20 mouse cellular contexts compared by ENCODE assay signal in genomic region chr5:88616988-88617387, GRCm38 (mm10). TPM values are rescaled to one million over a fixed set of nuclear protein-coding genes. Genes with fewer than 3 reads are reported as not detected.
DNase-seq lines count a peak whose midpoint lies in the region; ATAC-seq and TF ChIP-seq lines count a peak whose summit lies in the region.
"Had no signal": no experiment of that assay in that cellular context is flagged by ENCODE, and none has a peak within 500 bp of the region (broad histone marks: within the 10 kb centered on the region; RNA-seq: fewer than 3 reads in every experiment).

No protein-coding gene starts in this region.

- no peaks in the 10 kb centered on the region for H3K27me3 ChIP-seq in lung, postnatal 0 days (replicated peaks; ENCODE audit: insufficient read depth, low read length)
- H3K27me3 ChIP-seq: embryonic facial prominence, embryonic 12.5 days; forebrain, embryonic 12.5 days; forebrain, embryonic 15.5 days had no signal

- H3K4me1 ChIP-seq in lung, postnatal 0 days (ENCODE audit: insufficient read depth, low read depth, low read length) = no peaks in the 10 kb centered on the region
- H3K4me1 ChIP-seq: embryonic facial prominence, embryonic 10.5 days; embryonic facial prominence, embryonic 12.5 days; forebrain, embryonic 12.5 days; forebrain, embryonic 15.5 days had no signal

- peak; percentile 84 for ATAC-seq in lung, postnatal 0 days
- ATAC-seq: forebrain, embryonic 15.5 days; forebrain, postnatal 0 days had no signal

- no peak overlapping the region for H3K4me2 ChIP-seq in lung, postnatal 0 days (replicated peaks; ENCODE audit: low read depth, low read length)
- H3K4me2 ChIP-seq: embryonic facial prominence, embryonic 12.5 days; forebrain, embryonic 12.5 days; forebrain, embryonic 15.5 days had no signal

- TF ChIP-seq CTCF in lung, postnatal 0 days (IDR thresholded peaks at IDR 0.05) = no peak

- no peak overlapping the region for H3K9ac ChIP-seq in lung, postnatal 0 days (replicated peaks; ENCODE audit: low read depth)
- H3K9ac ChIP-seq: embryonic facial prominence, embryonic 12.5 days; forebrain, embryonic 12.5 days; forebrain, embryonic 15.5 days; forebrain, postnatal 0 days had no signal

- H3K9me3 ChIP-seq in lung, postnatal 0 days (ENCODE audit: low read length) = no peaks in the 10 kb centered on the region
- H3K9me3 ChIP-seq: embryonic facial prominence, embryonic 10.5 days; embryonic facial prominence, embryonic 12.5 days; forebrain, embryonic 12.5 days; forebrain, embryonic 15.5 days had no signal

- no peak overlapping the region for H3K4me3 ChIP-seq in lung, postnatal 0 days (ENCODE audit: low read depth, low read length)
- H3K4me3 ChIP-seq: embryonic facial prominence, embryonic 10.5 days; embryonic facial prominence, embryonic 12.5 days; forebrain, embryonic 12.5 days; forebrain, embryonic 15.5 days had no signal

- no peak overlapping the region for H3K27ac ChIP-seq in lung, postnatal 0 days (ENCODE audit: low read length)
- H3K27ac ChIP-seq: embryonic facial prominence, embryonic 10.5 days; embryonic facial prominence, embryonic 12.5 days; forebrain, embryonic 12.5 days; forebrain, embryonic 15.5 days had no signal

- 59% methylated on average over 4 of the region's 4 CpGs for WGBS in lung, postnatal 0 days

- DNase-seq in heart, adult 11 months = peak; percentile 50
- DNase-seq in heart, postnatal 25 days (ENCODE audit: low spot score) = no peak
- DNase-seq in lung, postnatal 0 days (ENCODE audit: low spot score) = peak; percentile 67
- no peak for DNase-seq in lung, adult 18-20 months
- peak; percentile 4 for DNase-seq in lung, postnatal 36 days
- DNase-seq in lung, postnatal 25 days (ENCODE audit: low spot score) = no peak
- DNase-seq in kidney, postnatal 4 days = no peak
- DNase-seq: adrenal gland, adult 8-10 months; adrenal gland, postnatal 14 days; adrenal gland, postnatal 36 days; cerebellum, adult 11-12 months; cerebellum, adult 2 months; cerebellum, adult 9-10 months; cerebellum, postnatal 10 days; cerebellum, postnatal 25 days; forebrain, postnatal 0 days had no signal

- H3K36me3 ChIP-seq in lung, postnatal 0 days (ENCODE audit: insufficient read depth, low read length) = no peaks in the 10 kb centered on the region

- TF ChIP-seq EP300 in lung, postnatal 0 days (IDR thresholded peaks at IDR 0.05) = no peak

- intact Hi-C loops in heart, postnatal 25 days (cut with DNase I) = no loop called here

RNA-seq across cellular contexts. Expression of gene Rufy3, which starts 52.1 kb away (rescaled TPM):
- 10 to 100 TPM; 10.5 to 11.5 TPM for total RNA-seq in heart, postnatal 25 days (2021)
- 7.5 and 8.4 TPM in 2 replicates for polyA plus RNA-seq in lung, postnatal 0 days (2015; fragmentation: Nextera tagmentation; extraction: Ambion mirVana)

RNA-seq across cellular contexts. Expression of gene Grsf1, which starts 59.0 kb away (rescaled TPM):
- total RNA-seq in heart, postnatal 25 days (2021) = 100 to 1,000 TPM; 206 to 221 TPM
- polyA plus RNA-seq in lung, postnatal 0 days (2015; fragmentation: Nextera tagmentation; extraction: Ambion mirVana) = 45.4 and 46.0 TPM in 2 replicates

Comparison
In these comparisons a context has a peak if more than half of its experiments do, and no peak if none do; other contexts are left out.
1. DNase-seq: peak in heart, adult 11 months (single experiment), lung, postnatal 0 days (single experiment) and lung, postnatal 36 days (single experiment); none in heart, postnatal 25 days (single experiment), lung, adult 18-20 months (0 of 2), lung, postnatal 25 days (single experiment) and kidney, postnatal 4 days (0 of 2).